Mouse (Mus musculus) yolk sac, embryonic 10.5 days (tissue): ENCODE data around the gene Nat8f2.
"Not testable (repeated sequence)": the region's sequence is repeated elsewhere in the genome, so short reads cannot be mapped to it uniquely, and the experiment has no call there.

Source experiments
- DNase-seq: peaks from one replicate; pipeline ENCODE4 v3.0.0-alpha.2; 2017; ENCODE audit warnings: low spot score

Gene Nat8f2

DNA sequence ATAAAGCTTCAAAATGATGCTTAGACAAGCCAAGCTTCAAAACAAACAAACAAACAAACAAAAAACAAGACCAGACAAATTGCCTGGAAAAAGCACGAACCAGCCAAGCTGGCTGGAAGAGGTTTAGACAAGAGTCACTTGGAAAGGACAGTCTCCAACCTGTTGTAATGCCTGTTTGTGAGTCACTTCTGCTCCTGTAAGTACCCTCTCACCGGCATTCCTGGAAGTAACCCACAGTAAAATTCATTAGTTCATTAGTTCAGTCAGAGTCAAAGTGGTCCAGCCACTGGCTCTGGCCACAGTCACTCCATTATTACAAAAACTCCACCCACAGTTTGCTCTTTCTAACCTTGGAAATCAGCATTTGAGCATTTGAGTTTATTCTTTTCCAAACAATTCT, 5.1 kb downstream of the Nat8f2 start:
- DNase-seq: no peak

GRCm38 (mm10) chr6:85863136-85863535, 5.8 kb downstream of the Nat8f2 start:
- DNase-seq: no peak

- no peak for DNase-seq
These were observed 6.4 kb downstream of the Nat8f2 start for GRCm38 (mm10) chr6:85862565-85862964.

GRCm38 (mm10) chr6:85861247-85861646, 7.7 kb downstream of the Nat8f2 start:
- no peak for DNase-seq

DNA sequence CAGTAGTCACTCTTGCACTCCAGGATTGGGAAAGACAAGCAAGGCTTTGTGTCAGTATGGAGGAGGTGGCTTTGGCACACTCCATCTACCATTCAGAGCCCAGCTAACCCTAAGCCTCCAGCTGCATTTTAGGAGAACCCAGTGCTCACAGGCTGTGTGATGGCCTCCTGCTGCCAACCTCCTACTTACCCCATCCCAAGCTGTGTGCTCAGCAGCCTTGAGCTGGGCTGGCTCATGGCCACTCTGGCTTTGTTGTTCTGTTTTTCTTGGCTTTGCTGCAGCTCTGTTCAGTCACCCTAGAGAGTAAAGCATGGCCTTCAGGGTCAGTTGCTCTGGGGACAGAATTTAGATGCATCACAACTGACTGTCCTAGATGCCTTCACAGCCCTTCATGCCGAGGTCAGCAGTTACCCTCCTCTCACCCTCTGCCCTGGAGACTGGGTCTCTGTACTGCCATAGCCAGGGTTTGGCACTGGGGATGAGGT, 12.7 kb downstream of the Nat8f2 start:
- DNase-seq: no peak

DNA sequence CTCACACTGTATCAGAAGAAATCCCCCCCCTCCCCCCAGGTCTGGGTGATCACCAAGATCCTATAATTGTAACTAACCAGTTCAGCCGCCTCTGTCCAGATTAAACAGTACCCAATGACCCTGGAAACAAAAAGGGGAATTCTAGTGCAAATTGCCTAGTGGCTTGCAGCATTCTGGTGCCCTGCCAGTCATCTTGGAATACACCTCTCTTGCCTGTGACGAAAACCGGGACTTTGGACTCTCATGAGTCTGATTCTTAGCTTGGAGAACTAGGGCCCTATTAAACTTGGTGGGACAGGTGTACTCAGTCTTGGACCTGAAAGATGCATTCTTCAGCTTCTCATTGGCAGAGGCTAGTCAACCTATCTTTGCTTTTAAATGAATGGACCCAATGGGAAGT, 15.5 kb downstream of the Nat8f2 start:
- no peak for DNase-seq

DNA sequence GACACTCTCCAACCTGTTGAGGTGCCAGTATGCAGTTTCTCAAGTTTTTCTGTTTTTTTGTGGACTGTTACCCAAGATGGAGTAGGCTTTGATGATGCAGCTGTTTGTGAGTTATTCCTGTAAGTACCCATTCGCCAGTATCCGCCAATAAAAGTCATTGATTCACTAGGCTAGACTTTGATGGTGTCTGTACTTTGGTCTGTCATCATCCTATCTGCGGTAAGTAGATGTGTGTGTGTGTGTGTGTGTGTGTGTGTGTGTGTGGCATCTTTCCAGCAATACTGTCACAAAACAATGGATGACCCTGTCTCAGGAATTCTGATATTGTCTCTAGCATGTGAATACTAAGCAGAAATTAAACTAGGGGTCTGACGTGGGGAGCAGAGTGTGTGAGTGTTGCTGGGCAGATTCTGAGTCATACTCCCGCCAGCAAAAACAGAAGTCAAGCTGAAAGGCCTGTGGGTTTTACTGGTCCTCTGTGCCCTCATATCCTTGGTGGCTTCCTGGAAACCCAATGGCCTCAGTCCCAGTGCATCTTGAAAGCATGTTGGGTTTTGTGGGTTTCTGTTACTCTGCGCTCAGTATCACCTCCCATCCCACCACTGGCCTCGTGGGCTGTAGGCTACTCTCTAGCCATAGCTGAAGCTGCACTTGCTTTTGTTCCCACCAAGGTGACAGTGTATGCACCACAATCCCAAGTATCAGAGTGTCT, 17.7 kb downstream of the Nat8f2 start:
- DNase-seq: peak; percentile 39

GRCm38 (mm10) chr6:85849240-85849639, 19.7 kb downstream of the Nat8f2 start:
- DNase-seq: no peak

DNA sequence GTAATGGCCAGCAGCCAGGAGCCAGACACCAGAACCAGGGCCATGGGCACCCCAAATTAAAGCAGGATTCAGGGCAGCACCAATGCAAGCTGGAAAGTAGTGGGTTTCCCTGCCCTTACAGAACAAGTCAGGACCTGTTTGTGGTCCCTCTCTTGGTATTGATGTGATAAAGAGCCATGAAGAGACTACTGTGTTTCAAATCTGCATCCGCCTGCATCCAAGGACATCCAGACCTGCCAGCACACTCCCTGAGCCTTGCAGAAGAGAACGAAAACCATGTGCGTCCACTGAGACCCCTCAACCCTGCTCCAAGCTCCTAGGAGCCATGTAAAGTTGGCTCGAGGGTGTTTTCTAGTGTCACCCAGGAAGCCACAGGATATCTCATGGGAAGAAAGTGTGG, 20.8 kb downstream of the Nat8f2 start:
- DNase-seq: no peak

- DNase-seq: no peak
These were observed 22.0 kb downstream of the Nat8f2 start for GRCm38 (mm10) chr6:85846921-85847320.

- DNase-seq: not testable (repeated sequence)
These were observed 25.1 kb downstream of the Nat8f2 start for GRCm38 (mm10) chr6:85843677-85844458.

DNA sequence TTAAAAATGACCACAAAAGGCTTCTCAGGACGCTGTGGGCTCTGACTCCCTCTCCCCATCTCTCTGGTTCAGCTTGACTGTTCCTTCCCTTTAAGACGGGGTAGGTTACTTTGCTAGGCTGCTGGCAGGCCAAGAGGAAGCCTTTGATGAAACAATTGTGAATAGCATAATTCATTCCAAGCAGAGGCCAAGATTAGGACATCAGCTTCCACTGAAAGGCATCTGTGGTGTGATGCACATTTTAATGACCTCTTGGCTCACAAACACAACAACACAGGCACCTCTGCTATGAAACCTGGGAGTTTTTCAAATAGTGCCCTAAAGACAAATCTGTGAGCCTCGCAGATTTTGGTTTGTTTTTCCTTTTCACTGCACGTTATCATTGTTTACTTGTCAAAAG, 29.0 kb downstream of the Nat8f2 start:
- no peak for DNase-seq

DNA sequence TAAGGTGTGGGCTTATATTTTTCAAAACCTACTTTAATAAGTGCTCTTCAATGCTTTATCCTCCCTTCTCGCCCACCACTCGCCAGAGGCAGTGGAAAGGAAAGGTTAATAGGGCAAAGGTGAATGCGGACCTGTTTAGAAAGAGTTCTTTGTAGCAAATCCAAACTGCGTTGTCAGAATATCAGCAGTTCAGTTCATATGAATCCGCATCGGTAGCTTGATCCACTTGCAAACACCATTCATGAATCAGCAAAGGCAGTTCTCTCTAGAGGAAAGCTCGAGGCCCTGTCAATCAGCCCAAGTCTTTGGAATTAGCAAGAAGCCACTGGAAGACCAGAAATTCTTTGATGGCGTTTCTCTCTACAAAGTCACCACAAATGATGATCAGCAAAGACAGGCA, 30.3 kb downstream of the Nat8f2 start:
- DNase-seq: no peak

- DNase-seq: peak; percentile 17
These were observed 31.7 kb downstream of the Nat8f2 start for GRCm38 (mm10) chr6:85837307-85837706.

DNA sequence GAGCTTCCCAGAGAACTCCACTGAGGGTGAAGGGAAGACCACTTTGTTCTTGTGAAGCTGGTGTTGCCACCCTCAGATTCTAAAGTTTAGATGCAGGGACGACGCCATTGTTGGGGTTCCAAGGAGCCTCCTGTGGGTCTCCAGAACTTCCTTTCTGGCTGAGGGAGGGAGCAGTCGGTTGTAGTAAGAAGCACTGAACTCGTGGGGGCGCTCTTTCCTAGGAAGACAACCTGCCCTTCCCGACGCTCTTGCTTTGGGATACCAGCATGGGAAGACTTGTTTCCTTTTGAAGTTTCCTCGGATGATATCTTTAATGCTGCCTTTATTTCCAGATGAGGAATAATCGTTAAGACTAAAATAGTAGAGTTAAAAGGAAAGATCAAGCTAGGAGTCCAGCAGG, 32.1 kb downstream of the Nat8f2 start:
- not testable (repeated sequence) for DNase-seq

GRCm38 (mm10) chr6:85836098-85836497, 32.9 kb downstream of the Nat8f2 start:
- not testable (repeated sequence) for DNase-seq

DNA sequence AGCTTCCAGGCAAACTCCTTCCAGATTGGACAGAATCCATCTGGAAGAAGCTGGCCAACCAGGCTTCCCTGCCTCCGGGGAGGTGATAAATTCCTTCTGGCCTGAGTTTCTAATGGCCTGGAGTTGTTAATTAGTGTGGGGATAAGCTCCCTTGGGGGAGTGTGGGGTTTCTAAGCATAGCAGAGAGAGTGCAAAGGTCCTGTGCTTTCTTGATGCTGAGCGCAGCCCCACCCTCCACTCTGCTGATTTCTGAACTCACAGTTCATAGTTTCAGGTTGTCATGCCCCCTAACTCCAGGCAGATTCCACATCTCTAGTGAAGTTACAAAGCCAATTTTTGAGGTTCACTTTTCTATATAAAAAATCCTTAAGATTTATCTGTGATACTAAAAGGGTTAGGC, 33.9 kb downstream of the Nat8f2 start:
- DNase-seq: not testable (repeated sequence)

DNA sequence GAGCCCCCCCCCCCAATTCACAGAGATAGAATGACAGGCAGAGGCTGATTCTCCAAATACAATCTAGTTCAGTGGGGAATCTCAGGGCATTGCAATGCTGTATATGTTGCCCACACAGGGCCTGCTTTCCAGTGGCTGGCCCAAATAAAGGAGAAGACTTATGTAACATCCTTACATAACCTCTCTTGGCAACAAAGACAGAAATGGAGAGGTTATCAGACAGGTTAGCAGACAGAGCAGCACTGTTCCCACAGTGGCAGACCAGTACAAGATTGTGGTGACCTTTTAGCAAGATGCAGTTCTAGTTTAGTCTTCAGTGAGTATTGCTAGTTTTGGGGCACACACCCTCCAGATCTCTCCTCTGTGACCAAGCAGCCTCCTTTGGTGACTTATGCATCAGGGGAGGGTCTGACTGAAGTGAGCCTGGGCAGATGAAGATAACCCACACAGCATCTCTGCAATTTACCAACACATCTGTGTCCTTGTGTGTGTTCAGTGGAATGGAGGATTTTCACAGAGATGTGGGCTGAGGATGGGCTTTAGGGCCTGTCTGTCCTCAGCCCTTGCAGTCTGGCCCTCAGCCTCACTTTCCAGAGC, 34.4 kb downstream of the Nat8f2 start:
- DNase-seq: not testable (repeated sequence)

- DNase-seq: peak; percentile 43
These were observed 37.1 kb downstream of the Nat8f2 start, which contains the start of gene Nat8 for GRCm38 (mm10) chr6:85831796-85832321. Gene Nat8 (minus strand): TSS chr6:85832082.

- no peak for DNase-seq
These were observed 39.5 kb downstream of the Nat8f2 start for GRCm38 (mm10) chr6:85829462-85829861.

- no peak for DNase-seq
These were observed 43.1 kb downstream of the Nat8f2 start for GRCm38 (mm10) chr6:85825886-85826285.

DNA sequence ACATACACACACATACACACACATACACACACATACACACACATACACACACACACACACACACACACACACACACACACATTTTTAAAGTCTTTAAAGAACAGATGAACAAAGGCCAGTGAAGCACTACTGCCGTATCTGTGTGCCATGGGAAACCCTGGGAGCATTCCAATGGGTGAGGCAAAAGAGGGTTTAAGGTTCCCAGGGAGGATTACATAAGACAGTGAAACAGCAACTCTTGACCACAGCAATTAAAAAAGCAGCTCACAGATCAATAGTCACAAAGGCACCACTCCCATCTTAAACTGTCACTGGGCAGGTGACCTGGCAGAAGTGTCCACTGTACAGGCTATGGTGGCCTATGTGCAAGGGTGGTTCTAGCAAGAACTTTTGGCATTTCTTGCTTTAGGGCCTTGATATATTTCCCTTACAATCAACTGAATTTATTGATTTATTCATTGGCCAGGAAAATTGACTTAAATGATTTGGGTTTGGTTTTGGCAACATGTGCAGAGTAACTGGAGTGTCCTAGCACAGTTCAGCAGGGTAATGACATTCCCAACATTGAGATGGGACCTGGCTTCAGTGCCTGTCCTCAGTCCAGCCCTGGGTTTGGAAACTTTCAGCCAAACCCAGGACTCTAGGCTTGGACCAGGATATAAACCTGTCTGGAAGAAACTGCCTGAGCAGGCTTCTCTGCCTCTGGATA, 45.4 kb downstream of the Nat8f2 start:
- no peak for DNase-seq
